Mouse (Mus musculus) limb, embryonic 12.5 days (tissue): ENCODE data around the gene Xcr1. TPM values are rescaled to one million over a fixed set of nuclear protein-coding genes. Genes with fewer than 3 reads are reported as not detected.
A peak's percentile ranks its signal among the peaks of the same experiment; 100 is the strongest.

Source experiments
- ATAC-seq: fragments of 200-750 bp; cut with Nextera tagmentation; 2 replicates; pipeline ENCODE4 v1.8.0; 2017; ENCODE audit warnings: low read depth, moderate TSS enrichment; ENCODE audit not compliant: insufficient number of reproducible peaks, insufficient read depth, low FRiP score, low TSS enrichment
- H3K27ac ChIP-seq: fragments of 300-500 bp; sonication (generic); 2 replicates; pipeline ENCODE4 v1.5.1; 2016; ENCODE audit warnings: mild to moderate bottlenecking, moderate library complexity
- H3K27me3 ChIP-seq: fragments of 300-500 bp; sonication (generic); 2 replicates; pipeline ENCODE4 v1.6.1; 2016; ENCODE audit warnings: mild to moderate bottlenecking, moderate library complexity
- H3K36me3 ChIP-seq: fragments of 300-500 bp; sonication (generic); 2 replicates; pipeline ENCODE4 v1.6.1; 2016; ENCODE audit warnings: mild to moderate bottlenecking, moderate library complexity
- H3K4me1 ChIP-seq: fragments of 300-500 bp; sonication (generic); replicated peaks from 2 replicates; pipeline ENCODE4 v1.6.1; 2016
- H3K4me2 ChIP-seq: fragments of 300-500 bp; sonication (generic); 2 replicates; pipeline ENCODE4 v1.6.1; 2016; ENCODE audit warnings: mild to moderate bottlenecking, moderate library complexity
- H3K4me3 ChIP-seq: fragments of 300-500 bp; sonication (generic); replicated peaks from 2 replicates; pipeline ENCODE4 v1.5.1; 2016; ENCODE audit warnings: mild to moderate bottlenecking
- H3K9ac ChIP-seq: fragments of 300-500 bp; sonication (generic); replicated peaks from 2 replicates; pipeline ENCODE4 v1.6.1; 2016; ENCODE audit warnings: mild to moderate bottlenecking, moderate library complexity
- H3K9me3 ChIP-seq: fragments of 300-500 bp; sonication (generic); 2 replicates; pipeline ENCODE4 v1.6.1; 2016; ENCODE audit warnings: mild to moderate bottlenecking, moderate library complexity
- WGBS: fragments of 180-500 bp; shearing (Covaris S2); methylation state at CpG from one replicate; pipeline ENCODE4 v1.1.7; 2016; 5-methylcytosine and 5-hydroxymethylcytosine counted together
- polyA plus RNA-seq: library from polyadenylated mRNA; unstranded; fragments of >200 nt; fragmentation: Nextera tagmentation; extraction: Ambion mirVana; gene quantifications from 2 replicates; pipeline ENCODE4 v1.2.1, GENCODE M21; 2016

Gene Xcr1
- 0.04 TPM in 1 of 2 replicates, not detected in the other for polyA plus RNA-seq

- Histone ChIP-seq H3K27me3 (no peaks in the 10 kb centered on the region), H3K9ac (no peak within 1 kb of the TSS), H3K4me2 (no peak within 1 kb of the TSS), H3K4me3 (no peak within 1 kb of the TSS), H3K27ac (no peak within 1 kb of the TSS), H3K4me1 (no peaks in the 10 kb centered on the region), H3K9me3 (no peaks in the 10 kb centered on the region), H3K36me3 (no peaks in the 10 kb centered on the region)
- ATAC-seq, result no peak
- WGBS, result 79% methylated on average over 9 of the region's 9 CpGs
These were observed at the start of gene Xcr1 for GRCm38 (mm10) chr9:123861929-123862328. Gene Xcr1, minus strand, starts transcription at chr9:123862029.

GRCm38 (mm10) chr9:123872049-123872448, 10.2 kb upstream of the Xcr1 start:
- ATAC-seq, result no peak
- WGBS, result 69% methylated on average over 4 of the region's 4 CpGs
- Histone ChIP-seq H3K4me2 (no peak overlapping the region), H3K27me3 (no peaks in the 10 kb centered on the region), H3K4me3 (no peak overlapping the region), H3K4me1 (no peaks in the 10 kb centered on the region), H3K27ac (no peak overlapping the region), H3K9me3 (no peaks in the 10 kb centered on the region), H3K9ac (no peak overlapping the region), H3K36me3 (no peaks in the 10 kb centered on the region)

GRCm38 (mm10) chr9:123869167-123869784, 7.4 kb upstream of the Xcr1 start:
- WGBS, result 50% methylated on average over 5 of the region's 6 CpGs
- ATAC-seq, result no peak

GRCm38 (mm10) chr9:123863641-123864040, 1.8 kb upstream of the Xcr1 start:
- 81% methylated on average over 1 of the region's 1 CpGs for WGBS
- H3K9me3 ChIP-seq, result no peaks in the 10 kb centered on the region

More at GRCm38 (mm10) chr9:123869167-123869784, 7.4 kb upstream of the Xcr1 start:
- no peak overlapping the region for H3K4me3 ChIP-seq
- no peak overlapping the region for H3K27ac ChIP-seq
- H3K4me2 ChIP-seq, result no peak overlapping the region
- no peaks in the 10 kb centered on the region for H3K9me3 ChIP-seq
- no peak overlapping the region for H3K9ac ChIP-seq
- no peaks in the 10 kb centered on the region for H3K4me1 ChIP-seq
- H3K36me3 ChIP-seq, result no peaks in the 10 kb centered on the region
- no peaks in the 10 kb centered on the region for H3K27me3 ChIP-seq

GRCm38 (mm10) chr9:123862895-123863616, 1.2 kb upstream of the Xcr1 start:
- no peak for ATAC-seq
- Histone ChIP-seq H3K4me1 (no peaks in the 10 kb centered on the region), H3K27ac (no peak overlapping the region), H3K36me3 (no peaks in the 10 kb centered on the region), H3K27me3 (no peaks in the 10 kb centered on the region), H3K4me3 (no peak overlapping the region), H3K4me2 (no peak overlapping the region), H3K9me3 (no peaks in the 10 kb centered on the region), H3K9ac (no peak overlapping the region)
- 93% methylated on average over 1 of the region's 1 CpGs for WGBS

More at GRCm38 (mm10) chr9:123863641-123864040, 1.8 kb upstream of the Xcr1 start:
- Histone ChIP-seq H3K36me3 (no peaks in the 10 kb centered on the region), H3K4me3 (no peak overlapping the region), H3K4me1 (no peaks in the 10 kb centered on the region), H3K27me3 (no peaks in the 10 kb centered on the region), H3K9ac (no peak overlapping the region), H3K4me2 (no peak overlapping the region), H3K27ac (no peak overlapping the region)
- no peak for ATAC-seq

GRCm38 (mm10) chr9:123856836-123857235, 5.0 kb downstream of the Xcr1 start:
- H3K4me2 ChIP-seq, result no peak overlapping the region
- no peak for ATAC-seq
- H3K36me3 ChIP-seq, result no peaks in the 10 kb centered on the region
- no peak overlapping the region for H3K4me3 ChIP-seq
- H3K9ac ChIP-seq, result no peak overlapping the region
- 93% methylated on average over 2 of the region's 2 CpGs for WGBS
- no peak overlapping the region for H3K27ac ChIP-seq
- H3K27me3 ChIP-seq, result no peaks in the 10 kb centered on the region
- H3K9me3 ChIP-seq, result no peaks in the 10 kb centered on the region
- H3K4me1 ChIP-seq, result no peaks in the 10 kb centered on the region

- peak overlapping the region; percentile 56 for H3K4me2 ChIP-seq
- peak overlapping the region; percentile 31 for H3K4me3 ChIP-seq
- H3K9me3 ChIP-seq, result no peaks in the 10 kb centered on the region
- WGBS, result 68% methylated on average over 5 of the region's 5 CpGs
- H3K36me3 ChIP-seq, result no peaks in the 10 kb centered on the region
- no peak for ATAC-seq
- H3K27ac ChIP-seq, result no peak overlapping the region
- H3K27me3 ChIP-seq, result no peaks in the 10 kb centered on the region
- peaks cover 12% of the 10 kb centered on the region; the same call in 1 of the 2 replicates for H3K4me1 ChIP-seq
- H3K9ac ChIP-seq, result no peak overlapping the region
These were observed 9.1 kb downstream of the Xcr1 start for GRCm38 (mm10) chr9:123852449-123853390.

GRCm38 (mm10) chr9:123851713-123852448, 9.9 kb downstream of the Xcr1 start, which contains the start of gene Fyco1:
Gene Fyco1, minus strand, starts transcription at chr9:123851899.
- Histone ChIP-seq H3K9me3 (no peaks in the 10 kb centered on the region), H3K4me3 (peak within 1 kb of the TSS; percentile 69), H3K9ac (peak within 1 kb of the TSS; percentile 74), H3K36me3 (no peaks in the 10 kb centered on the region), H3K27ac (peak within 1 kb of the TSS; percentile 97), H3K27me3 (no peaks in the 10 kb centered on the region), H3K4me1 (peaks cover 12% of the 10 kb centered on the region; the same call in 1 of the 2 replicates), H3K4me2 (peak within 1 kb of the TSS; percentile 71)
- WGBS, result under 1% methylated on average over 47 of the region's 47 CpGs
- ATAC-seq, result peak; percentile 97

GRCm38 (mm10) chr9:123851062-123851712, 10.6 kb downstream of the Xcr1 start:
- Histone ChIP-seq H3K4me1 (peaks cover 12% of the 10 kb centered on the region; the same call in 1 of the 2 replicates), H3K27me3 (no peaks in the 10 kb centered on the region), H3K4me3 (peak overlapping the region; percentile 69), H3K27ac (peak overlapping the region; percentile 97), H3K4me2 (peak overlapping the region; percentile 71), H3K36me3 (no peaks in the 10 kb centered on the region), H3K9ac (peak overlapping the region; percentile 74), H3K9me3 (no peaks in the 10 kb centered on the region)
- ATAC-seq, result peak; percentile 90
- under 1% methylated on average over 27 of the region's 27 CpGs for WGBS

- H3K27ac ChIP-seq, result peak overlapping the region; percentile 97; the same call in 1 of the 2 replicates
- no peak for ATAC-seq
These were observed 11.1 kb downstream of the Xcr1 start for GRCm38 (mm10) chr9:123850705-123851061.

More at GRCm38 (mm10) chr9:123850705-123851061, 11.1 kb downstream of the Xcr1 start:
- 2% methylated on average over 2 of the region's 2 CpGs for WGBS
- H3K4me1 ChIP-seq, result peaks cover 12% of the 10 kb centered on the region; the same call in 1 of the 2 replicates
- peak overlapping the region; percentile 69 for H3K4me3 ChIP-seq
- H3K36me3 ChIP-seq, result no peaks in the 10 kb centered on the region
- H3K9ac ChIP-seq, result peak overlapping the region; percentile 74
- H3K9me3 ChIP-seq, result no peaks in the 10 kb centered on the region
- H3K4me2 ChIP-seq, result peak overlapping the region; percentile 71
- no peaks in the 10 kb centered on the region for H3K27me3 ChIP-seq
